Mouse (Mus musculus): ENCODE data around the gene Ccdc9. TPM values are rescaled to one million over a fixed set of nuclear protein-coding genes. Genes with fewer than 3 reads are reported as not detected.

Gene Ccdc9
- polyA plus RNA-seq, 1 experiment from 2014 or later = 31.0 TPM

Other genes starting within 250 kb of the Ccdc9 start
- gene Bicra, start 238.9 kb downstream of the Ccdc9 start, polyA plus RNA-seq (2016; fragmentation: Nextera tagmentation; extraction: Ambion mirVana) = 5.8 and 7.4 TPM in 2 replicates
- not detected in 2 replicates for gene Zfp541, start 225.0 kb downstream of the Ccdc9 start, polyA plus RNA-seq (2016; fragmentation: Nextera tagmentation; extraction: Ambion mirVana)
- 182 and 196 TPM in 2 replicates for gene Napa, start 188.3 kb downstream of the Ccdc9 start, polyA plus RNA-seq (2016; fragmentation: Nextera tagmentation; extraction: Ambion mirVana)
- gene Kptn, start 166.9 kb downstream of the Ccdc9 start, polyA plus RNA-seq (2016; fragmentation: Nextera tagmentation; extraction: Ambion mirVana) = 31.6 and 34.9 TPM in 2 replicates
- 0.24 and 0.28 TPM in 2 replicates for gene Slc8a2, start 157.0 kb downstream of the Ccdc9 start, polyA plus RNA-seq (2016; fragmentation: Nextera tagmentation; extraction: Ambion mirVana)
- gene Meis3, start 111.7 kb downstream of the Ccdc9 start, polyA plus RNA-seq (2016; fragmentation: Nextera tagmentation; extraction: Ambion mirVana) = 22.5 and 41.8 TPM in 2 replicates
- 12.9 and 14.8 TPM in 2 replicates for gene Dhx34, start 64.8 kb downstream of the Ccdc9 start, polyA plus RNA-seq (2016; fragmentation: Nextera tagmentation; extraction: Ambion mirVana)
- 0.54 and 0.57 TPM in 2 replicates for gene C5ar2, start 42.6 kb downstream of the Ccdc9 start, polyA plus RNA-seq (2016; fragmentation: Nextera tagmentation; extraction: Ambion mirVana)
- gene C5ar1, start 27.3 kb downstream of the Ccdc9 start, polyA plus RNA-seq (2016; fragmentation: Nextera tagmentation; extraction: Ambion mirVana) = 0.31 and 1.0 TPM in 2 replicates
- gene Inafm1, start 13.2 kb downstream of the Ccdc9 start, polyA plus RNA-seq (2016; fragmentation: Nextera tagmentation; extraction: Ambion mirVana) = 6.2 and 10.0 TPM in 2 replicates
- 8.3 and 9.5 TPM in 2 replicates for gene Bbc3, start 21.6 kb upstream of the Ccdc9 start, polyA plus RNA-seq (2016; fragmentation: Nextera tagmentation; extraction: Ambion mirVana)
- gene Sae1, start 101.0 kb upstream of the Ccdc9 start, polyA plus RNA-seq (2016; fragmentation: Nextera tagmentation; extraction: Ambion mirVana) = 302 and 359 TPM in 2 replicates
- 12.9 and 19.4 TPM in 2 replicates for gene Zc3h4, start 114.1 kb upstream of the Ccdc9 start, polyA plus RNA-seq (2016; fragmentation: Nextera tagmentation; extraction: Ambion mirVana)
- 90.2 and 91.9 TPM in 2 replicates for gene Tmem160, start 166.0 kb upstream of the Ccdc9 start, polyA plus RNA-seq (2016; fragmentation: Nextera tagmentation; extraction: Ambion mirVana)
- 0.34 and 0.45 TPM in 2 replicates for gene Npas1, start 190.9 kb upstream of the Ccdc9 start, polyA plus RNA-seq (2016; fragmentation: Nextera tagmentation; extraction: Ambion mirVana)

Measured in heart, embryonic 10.5 days (tissue).